Mouse (Mus musculus) small intestine, adult 2 months (tissue): ENCODE measurements around the gene Ap1b1. TPM values are rescaled to one million over a fixed set of nuclear protein-coding genes. Genes with fewer than 3 reads are reported as not detected.

Experiments used
- H3K27ac ChIP-seq: fragments of 200-500 bp; 2 replicates; pipeline ENCODE4 v1.5.1; 2012; ENCODE audit warnings: low read depth, low read length, control low read depth, inconsistent platforms; ENCODE audit not compliant: insufficient read depth
- H3K27me3 ChIP-seq: fragments of 200-500 bp; 2 replicates; pipeline ENCODE4 v1.6.1; 2012; ENCODE audit warnings: mild to moderate bottlenecking, moderate library complexity, low read length, inconsistent platforms; ENCODE audit not compliant: control insufficient read depth, insufficient read depth
- H3K36me3 ChIP-seq: fragments of 200-500 bp; 2 replicates; pipeline ENCODE4 v1.6.1; 2012; ENCODE audit warnings: mild to moderate bottlenecking, low read length, control low read depth, inconsistent platforms; ENCODE audit not compliant: control insufficient read depth, insufficient read depth
- H3K4me1 ChIP-seq: fragments of 200-500 bp; 2 replicates; pipeline ENCODE4 v1.6.1; 2012; ENCODE audit warnings: low read length, inconsistent platforms, mixed read lengths; ENCODE audit not compliant: control insufficient read depth, insufficient read depth, insufficient read length
- H3K4me3 ChIP-seq: fragments of 200-500 bp; 2 replicates; pipeline ENCODE4 v1.5.1; 2012; ENCODE audit warnings: low read depth, mild to moderate bottlenecking, control low read depth, inconsistent platforms, low read length, moderate library complexity
- CTCF ChIP-seq: fragments of 200-500 bp; IDR thresholded peaks from 2 replicates; pipeline ENCODE4 v1.5.1; 2012; ENCODE audit warnings: low read depth, mild to moderate bottlenecking, control low read depth, inconsistent platforms, low read length, moderate library complexity, mixed read lengths; ENCODE audit not compliant: insufficient replicate concordance, insufficient read length; ENCODE audit errors: extremely low read depth
- POLR2A ChIP-seq: fragments of 200-500 bp; IDR thresholded peaks from 2 replicates; pipeline ENCODE4 v1.6.1; 2012; ENCODE audit warnings: low read depth, mild to moderate bottlenecking, control low read depth, inconsistent platforms, low read length, moderate library complexity
- WGBS: fragments of 180-500 bp; shearing (Covaris S2); methylation state at CpG from one replicate; pipeline ENCODE4 v1.1.7; 2018; 5-methylcytosine and 5-hydroxymethylcytosine counted together
- polyA plus RNA-seq: library from polyadenylated mRNA; depleted of rRNA; stranded (reverse); fragments of >200 nt; gene quantifications from 2 replicates; pipeline ENCODE4 v1.2.3, GENCODE M21; 2012

Gene Ap1b1
- polyA plus RNA-seq, 1 experiment, result 96.1 TPM

GRCm38 (mm10) chr11:5059704-5060156, 73.1 kb downstream of the Ap1b1 start:
- H3K27me3 ChIP-seq, result peaks cover 17% of the 10 kb centered on the region
- peak; percentile 78; the same call in 1 of the 2 replicates for TF ChIP-seq CTCF
- no peak for TF ChIP-seq POLR2A
- H3K4me3 ChIP-seq, result no peak overlapping the region
- H3K36me3 ChIP-seq, result peaks cover 6% of the 10 kb centered on the region; the same call in 1 of the 2 replicates
- H3K27ac ChIP-seq, result no peak overlapping the region
- WGBS, result 41% methylated on average over 27 of the region's 27 CpGs
- peaks cover 40% of the 10 kb centered on the region for H3K4me1 ChIP-seq

- H3K4me1 ChIP-seq, result peaks cover 40% of the 10 kb centered on the region
- no peak overlapping the region for H3K27ac ChIP-seq
- peak overlapping the region; percentile 65; the same call in 1 of the 2 replicates for H3K4me3 ChIP-seq
- WGBS, result 83% methylated on average over 28 of the region's 28 CpGs
- peaks cover 17% of the 10 kb centered on the region for H3K27me3 ChIP-seq
- TF ChIP-seq CTCF (no peak), POLR2A (no peak)
- H3K36me3 ChIP-seq, result peaks cover 6% of the 10 kb centered on the region; the same call in 1 of the 2 replicates
These were observed 74.3 kb downstream of the Ap1b1 start for GRCm38 (mm10) chr11:5060756-5061412.

GRCm38 (mm10) chr11:5061413-5062139, 75.0 kb downstream of the Ap1b1 start:
- peaks cover 17% of the 10 kb centered on the region for H3K27me3 ChIP-seq
- H3K36me3 ChIP-seq, result peaks cover 6% of the 10 kb centered on the region; the same call in 1 of the 2 replicates
- 0 out of 2 replicates have a peak overlapping the region, but pooled peaks have one; percentile 13 for H3K27ac ChIP-seq
- H3K4me1 ChIP-seq, result peaks cover 40% of the 10 kb centered on the region
- TF ChIP-seq POLR2A (no peak), CTCF (no peak)
- peak overlapping the region; percentile 65 for H3K4me3 ChIP-seq
- WGBS, result 4% methylated on average over 62 of the region's 62 CpGs

- WGBS, result 9% methylated on average over 13 of the region's 13 CpGs
These were observed 75.7 kb downstream of the Ap1b1 start for GRCm38 (mm10) chr11:5062326-5062725.

GRCm38 (mm10) chr11:5062860-5063505, 76.4 kb downstream of the Ap1b1 start:
- Histone ChIP-seq H3K4me1 (peaks cover 38% of the 10 kb centered on the region), H3K36me3 (peaks cover 6% of the 10 kb centered on the region; the same call in 1 of the 2 replicates), H3K27me3 (peaks cover 10% of the 10 kb centered on the region), H3K27ac (no peak overlapping the region), H3K4me3 (no peak overlapping the region)
- 70% methylated on average over 13 of the region's 13 CpGs for WGBS
- TF ChIP-seq CTCF, result no peak
- no peak for TF ChIP-seq POLR2A

More at GRCm38 (mm10) chr11:5062326-5062725, 75.7 kb downstream of the Ap1b1 start:
- peaks cover 40% of the 10 kb centered on the region for H3K4me1 ChIP-seq
- TF ChIP-seq CTCF (no peak), POLR2A (no peak)
- peaks cover 6% of the 10 kb centered on the region; the same call in 1 of the 2 replicates for H3K36me3 ChIP-seq
- H3K27me3 ChIP-seq, result peaks cover 17% of the 10 kb centered on the region
- H3K4me3 ChIP-seq, result peak overlapping the region; percentile 65
- 0 out of 2 replicates have a peak overlapping the region, but pooled peaks have one; percentile 13 for H3K27ac ChIP-seq

- no peak overlapping the region for H3K27ac ChIP-seq
- H3K4me3 ChIP-seq, result peak overlapping the region; percentile 82
- 67% methylated on average over 31 of the region's 31 CpGs for WGBS
- H3K27me3 ChIP-seq, result peaks cover 6% of the 10 kb centered on the region; the same call in 1 of the 2 replicates
- peaks cover 35% of the 10 kb centered on the region for H3K4me1 ChIP-seq
- H3K36me3 ChIP-seq, result peaks cover 13% of the 10 kb centered on the region
- no peak for TF ChIP-seq CTCF
- TF ChIP-seq POLR2A, result no peak
These were observed 77.1 kb downstream of the Ap1b1 start for GRCm38 (mm10) chr11:5063561-5064281.
